Mouse (Mus musculus): ENCODE data around the gene Mbnl1. TPM values are rescaled to one million over a fixed set of nuclear protein-coding genes. Genes with fewer than 3 reads are reported as not detected.

The Mbnl1 gene
- 100 to 1,000 TPM; 496 to 867 TPM for polyA plus RNA-seq (2017; shearing (Covaris generic))

DNA sequence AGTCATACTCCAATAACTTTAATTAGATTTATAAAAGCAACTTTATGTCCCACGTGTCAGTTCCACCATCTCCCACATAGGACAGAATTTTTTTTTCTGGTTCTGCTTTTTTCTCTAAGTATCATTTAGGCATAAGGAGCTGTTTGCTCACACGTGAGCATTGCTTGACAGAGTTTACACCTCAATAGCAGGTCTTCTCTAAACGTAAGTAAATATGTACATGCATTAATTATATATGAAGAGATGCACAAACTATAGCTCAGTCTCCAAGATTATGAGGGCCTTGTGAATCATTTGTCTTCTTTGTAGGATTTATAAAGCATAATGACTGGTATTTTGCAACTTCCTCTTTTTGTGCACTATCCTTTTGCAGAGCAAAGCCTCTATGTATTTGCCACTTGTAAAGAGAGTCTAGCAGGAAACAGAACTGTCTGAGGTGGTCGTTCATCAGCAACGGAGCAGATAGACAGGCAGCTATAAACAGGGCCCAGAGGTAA lies at the start of gene Mbnl1:
TSS of gene Mbnl1 (plus strand) at position 150 of the 497 bp plus-strand sequence.

